Mouse (Mus musculus) liver, embryonic 14.5 days (tissue): ENCODE data around the gene Afap1. TPM values are rescaled to one million over a fixed set of nuclear protein-coding genes. Genes with fewer than 3 reads are reported as not detected.

Experiments
- ATAC-seq: fragments of 200-750 bp; cut with Nextera tagmentation; 2 replicates; pipeline ENCODE4 v1.8.0; 2017; ENCODE audit warnings: moderate number of reproducible peaks, mild to moderate bottlenecking, moderate library complexity; ENCODE audit not compliant: insufficient read depth
- DNase-seq, 3 experiments: peaks; one replicate each; pipeline ENCODE4 v3.0.0-alpha.2; 2012 to 2013; ENCODE audit warnings: low read depth in 3 of 3, low spot score in 3 of 3
- H3K27ac ChIP-seq: fragments of 300-500 bp; sonication (generic); 2 replicates; pipeline ENCODE4 v1.5.1; 2014; ENCODE audit warnings: moderate library complexity, mild to moderate bottlenecking, control low read depth, inconsistent platforms
- H3K27me3 ChIP-seq: fragments of 300-500 bp; sonication (generic); 2 replicates; pipeline ENCODE4 v1.6.1; 2014; ENCODE audit warnings: mild to moderate bottlenecking, low read length, moderate library complexity; ENCODE audit not compliant: control insufficient read depth, insufficient read depth
- H3K36me3 ChIP-seq: fragments of 300-500 bp; sonication (generic); replicated peaks from 2 replicates; pipeline ENCODE4 v1.6.1; 2014; ENCODE audit warnings: low read depth; ENCODE audit not compliant: control insufficient read depth, insufficient read depth
- H3K4me1 ChIP-seq, 2 experiments: fragments of 200-500 bp in 1 of 2; fragments of 300-500 bp in 1 of 2; sonication (generic) in 1 of 2; replicated peaks; 2 replicates each; pipeline ENCODE4 v1.6.1; 2012 to 2014; ENCODE audit warnings: antibody characterized with exemption in 1 of 2, inconsistent platforms in 1 of 2, low read length in 1 of 2; ENCODE audit not compliant: control insufficient read depth in 2 of 2, insufficient read depth in 2 of 2
- H3K4me2 ChIP-seq: fragments of 300-500 bp; sonication (generic); 2 replicates; pipeline ENCODE4 v1.6.1; 2014; ENCODE audit warnings: low read depth, mild to moderate bottlenecking, control low read depth, moderate library complexity
- H3K4me3 ChIP-seq, 2 experiments: fragments of 200-500 bp in 1 of 2; fragments of 300-500 bp in 1 of 2; sonication (generic) in 1 of 2; 2 replicates each; pipeline ENCODE4 v1.5.1; 2012 to 2014; ENCODE audit warnings: low read depth in 2 of 2, low read length in 2 of 2, mild to moderate bottlenecking in 2 of 2, control low read depth in 1 of 2, inconsistent platforms in 1 of 2, moderate library complexity in 1 of 2; ENCODE audit not compliant: insufficient read depth in 1 of 2
- H3K9ac ChIP-seq: fragments of 300-500 bp; sonication (generic); replicated peaks from 2 replicates; pipeline ENCODE4 v1.6.1; 2014; ENCODE audit warnings: mild to moderate bottlenecking, control low read depth, moderate library complexity
- H3K9me3 ChIP-seq: fragments of 300-500 bp; sonication (generic); 2 replicates; pipeline ENCODE4 v1.6.1; 2016; ENCODE audit warnings: low read length, mixed read lengths; ENCODE audit not compliant: control insufficient read depth
- CTCF ChIP-seq: IDR thresholded peaks from 2 replicates; pipeline ENCODE4 v1.5.1; 2016; ENCODE audit warnings: antibody characterized with exemption, low read depth, control low read depth
- EP300 ChIP-seq: IDR thresholded peaks from 2 replicates; pipeline ENCODE4 v1.6.1; 2016; ENCODE audit warnings: antibody characterized with exemption, low read depth
- WGBS: fragments of 180-500 bp; shearing (Covaris S2); extraction: QIAGEN DNeasy Blood & Tissue Kit; methylation state at CpG from one replicate; pipeline ENCODE4 v1.1.7; 2014; ENCODE audit not compliant: insufficient replicate concordance; 5-methylcytosine and 5-hydroxymethylcytosine counted together
- polyA plus RNA-seq, 2 experiments: library from polyadenylated mRNA; depleted of rRNA in 1 of 2; stranded (reverse) in 1 of 2; unstranded in 1 of 2; fragments of >200 nt; fragmentation: Nextera tagmentation in 1 of 2; extraction: Ambion mirVana in 1 of 2; gene quantifications; 2 replicates each; pipeline versions ENCODE4 v1.2.1 to v1.2.3; 2012 to 2014

Afap1 gene
- polyA plus RNA-seq, 2 experiments = 0.58 to 0.76 TPM

GRCm38 (mm10) chr5:35882391-35882790 lies 10.7 kb upstream of the Afap1 start:
- H3K9ac ChIP-seq = no peak overlapping the region
- no peaks in the 10 kb centered on the region for H3K4me1 ChIP-seq
- H3K27ac ChIP-seq = no peak overlapping the region
- H3K4me3 ChIP-seq = no peak overlapping the region
- 56% methylated on average over 9 of the region's 9 CpGs for WGBS
- 0 out of 2 replicates have a peak, but pooled peaks have one; percentile 7 for TF ChIP-seq CTCF
- no peak for TF ChIP-seq EP300
- H3K27me3 ChIP-seq = no peaks in the 10 kb centered on the region
- DNase-seq (no peak), ATAC-seq (no peak)
- H3K4me2 ChIP-seq = no peak overlapping the region
- no peaks in the 10 kb centered on the region for H3K36me3 ChIP-seq
- no peaks in the 10 kb centered on the region for H3K9me3 ChIP-seq

GRCm38 (mm10) chr5:35884262-35884661 lies 8.9 kb upstream of the Afap1 start:
- H3K4me2 ChIP-seq = no peak overlapping the region
- 39% methylated on average over 11 of the region's 11 CpGs for WGBS
- H3K4me3 ChIP-seq = no peak overlapping the region
- TF ChIP-seq CTCF = peak; percentile 46
- TF ChIP-seq EP300 = no peak
- no peak overlapping the region for H3K9ac ChIP-seq
- no peak for DNase-seq
- H3K4me1 ChIP-seq = no peaks in the 10 kb centered on the region
- H3K27ac ChIP-seq = no peak overlapping the region
- H3K27me3 ChIP-seq = no peaks in the 10 kb centered on the region
- no peaks in the 10 kb centered on the region for H3K36me3 ChIP-seq
- no peaks in the 10 kb centered on the region for H3K9me3 ChIP-seq
- no peak for ATAC-seq

- Histone ChIP-seq H3K4me1 (no peaks in the 10 kb centered on the region), H3K9ac (no peak overlapping the region), H3K4me3 (no peak overlapping the region), H3K4me2 (no peak overlapping the region), H3K27ac (no peak overlapping the region), H3K27me3 (no peaks in the 10 kb centered on the region), H3K36me3 (no peaks in the 10 kb centered on the region), H3K9me3 (no peaks in the 10 kb centered on the region)
- 64% methylated on average over 5 of the region's 5 CpGs for WGBS
- TF ChIP-seq CTCF = no peak
- no peak for TF ChIP-seq EP300
- DNase-seq (no peak), ATAC-seq (no peak)
Measured at GRCm38 (mm10) chr5:35884689-35885088, 8.4 kb upstream of the Afap1 start.

GRCm38 (mm10) chr5:35888959-35889358 lies 4.2 kb upstream of the Afap1 start:
- Histone ChIP-seq H3K4me3 (no peak overlapping the region), H3K4me1 (peaks cover 0 to 2% of the 10 kb centered on the region in 2 experiments; a peak in 1 of 4 replicates), H3K9ac (no peak overlapping the region), H3K27ac (no peak overlapping the region), H3K36me3 (no peaks in the 10 kb centered on the region), H3K9me3 (no peaks in the 10 kb centered on the region), H3K27me3 (peaks cover 6% of the 10 kb centered on the region), H3K4me2 (no peak overlapping the region)
- DNase-seq (no peak), ATAC-seq (no peak)
- TF ChIP-seq EP300 (no peak), CTCF (peak; percentile 44)
- 32% methylated on average over 9 of the region's 9 CpGs for WGBS

GRCm38 (mm10) chr5:35889641-35890040 lies 3.5 kb upstream of the Afap1 start:
- WGBS = 68% methylated on average over 2 of the region's 2 CpGs
- no peak overlapping the region for H3K4me3 ChIP-seq
- no peak for DNase-seq
- H3K4me2 ChIP-seq = no peak overlapping the region
- H3K9ac ChIP-seq = no peak overlapping the region
- ATAC-seq = no peak
- TF ChIP-seq EP300 (no peak), CTCF (no peak)
- no peaks in the 10 kb centered on the region for H3K36me3 ChIP-seq
- peaks cover 13% of the 10 kb centered on the region for H3K27me3 ChIP-seq
- no peak overlapping the region for H3K27ac ChIP-seq
- H3K4me1 ChIP-seq = peaks cover 0 to 2% of the 10 kb centered on the region in 2 experiments; a peak in 1 of 4 replicates
- no peaks in the 10 kb centered on the region for H3K9me3 ChIP-seq
